Mouse (Mus musculus): ENCODE results near the gene Gm20388. TPM values are rescaled to one million over a fixed set of nuclear protein-coding genes. Genes with fewer than 3 reads are reported as not detected.

Gm20388 gene
- polyA plus RNA-seq, 1 experiment from 2014 or later, result 7.4 TPM

DNA sequence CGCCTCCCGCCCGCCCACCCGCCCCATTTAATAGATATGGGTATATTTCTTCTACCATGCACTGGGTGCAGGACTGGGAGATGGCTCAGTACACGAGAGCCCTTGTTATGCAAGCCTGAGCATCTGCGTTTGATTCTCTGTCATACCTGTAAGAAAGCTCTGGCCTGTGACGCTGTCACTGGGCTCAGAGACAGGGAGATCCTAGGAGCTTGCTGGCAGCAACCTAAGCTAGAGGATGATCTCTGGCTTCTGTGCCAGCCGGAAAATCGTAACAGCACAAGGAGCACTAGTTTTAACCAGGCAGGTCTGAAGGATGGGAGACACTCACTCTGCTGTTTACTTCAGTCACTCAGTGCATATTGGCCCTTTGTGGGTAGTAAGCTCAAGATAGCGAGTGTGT lies 33.0 kb downstream of the Gm20388 start:
- peaks cover 19% of the 10 kb centered on the region for H3K36me3 ChIP-seq (ENCODE audit: control insufficient read depth, insufficient read depth, low read length)
- H3K9ac ChIP-seq (ENCODE audit: low read length), result no peak overlapping the region
- no peaks in the 10 kb centered on the region for H3K9me3 ChIP-seq (replicated peaks; ENCODE audit: control insufficient read depth, low read length)
- no peaks in the 10 kb centered on the region for H3K4me1 ChIP-seq (ENCODE audit: control insufficient read depth, insufficient read depth, low read length)
- ATAC-seq (ENCODE audit: insufficient read depth, low FRiP score), result no peak
- no peak overlapping the region for H3K4me2 ChIP-seq (ENCODE audit: low read depth, low read length)
- H3K27ac ChIP-seq (ENCODE audit: low read length), result no peak overlapping the region
- 88% methylated on average over 10 of the region's 10 CpGs for WGBS
- no peak overlapping the region for H3K4me3 ChIP-seq (replicated peaks; ENCODE audit: low read length)
- no peaks in the 10 kb centered on the region for H3K27me3 ChIP-seq (ENCODE audit: control insufficient read depth, insufficient read depth, low read length)

DNA sequence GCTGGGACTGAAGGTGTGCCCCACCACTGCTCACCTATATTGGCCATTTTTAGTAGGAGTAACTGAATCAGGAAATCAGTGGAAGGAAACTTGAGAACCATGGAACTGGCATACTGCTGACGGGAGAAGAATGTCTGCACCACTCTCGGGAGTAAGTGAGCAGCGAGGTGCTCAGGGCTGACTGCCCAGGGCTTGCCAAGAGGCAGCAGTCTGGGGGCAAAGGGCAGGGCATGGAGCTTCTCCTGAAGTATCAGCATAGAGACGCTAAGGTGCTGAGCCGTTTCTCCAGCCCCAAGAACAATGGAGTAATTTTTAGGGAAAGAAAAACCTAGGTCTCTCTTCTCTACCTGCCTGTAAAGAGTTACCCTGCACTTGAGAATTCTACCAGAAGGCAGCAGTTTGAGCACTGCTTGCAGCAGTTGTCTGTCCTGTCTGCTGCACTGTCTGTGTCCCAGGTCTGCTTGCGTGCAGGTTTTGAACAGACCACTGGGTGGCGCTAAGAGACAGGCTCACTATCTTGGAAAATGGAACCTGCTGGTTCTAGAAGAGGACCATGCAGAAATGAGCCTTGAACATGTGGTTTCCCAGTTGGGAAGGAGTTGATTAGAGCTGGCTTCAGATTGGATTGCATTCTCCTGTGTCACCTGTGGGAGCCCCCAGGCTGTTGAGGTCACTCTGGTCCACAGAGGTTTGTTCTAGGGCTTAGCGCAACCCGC lies 33.6 kb downstream of the Gm20388 start:
- 62% methylated on average over 9 of the region's 9 CpGs for WGBS
- Histone ChIP-seq H3K9ac (ENCODE audit: low read length) (no peak overlapping the region), H3K4me2 (ENCODE audit: low read depth, low read length) (no peak overlapping the region), H3K4me1 (ENCODE audit: control insufficient read depth, insufficient read depth, low read length) (no peaks in the 10 kb centered on the region), H3K27me3 (ENCODE audit: control insufficient read depth, insufficient read depth, low read length) (no peaks in the 10 kb centered on the region), H3K27ac (ENCODE audit: low read length) (no peak overlapping the region), H3K36me3 (ENCODE audit: control insufficient read depth, insufficient read depth, low read length) (peaks cover 23% of the 10 kb centered on the region), H3K9me3 (replicated peaks; ENCODE audit: control insufficient read depth, low read length) (no peaks in the 10 kb centered on the region), H3K4me3 (replicated peaks; ENCODE audit: low read length) (no peak overlapping the region)
- peak; percentile 59; the same call in 1 of the 2 replicates for ATAC-seq (ENCODE audit: insufficient read depth, low FRiP score)

GRCm38 (mm10) chr8:119946326-119946865 lies 35.8 kb downstream of the Gm20388 start:
- no peak overlapping the region for H3K4me3 ChIP-seq (replicated peaks; ENCODE audit: low read length)
- no peak for ATAC-seq (ENCODE audit: insufficient read depth, low FRiP score)
- no peak overlapping the region for H3K9ac ChIP-seq (ENCODE audit: low read length)
- H3K9me3 ChIP-seq (replicated peaks; ENCODE audit: control insufficient read depth, low read length), result no peaks in the 10 kb centered on the region
- H3K4me2 ChIP-seq (ENCODE audit: low read depth, low read length), result no peak overlapping the region
- no peaks in the 10 kb centered on the region for H3K27me3 ChIP-seq (ENCODE audit: control insufficient read depth, insufficient read depth, low read length)
- WGBS, result 80% methylated on average over 8 of the region's 8 CpGs
- H3K36me3 ChIP-seq (ENCODE audit: control insufficient read depth, insufficient read depth, low read length), result peaks cover 30% of the 10 kb centered on the region
- no peaks in the 10 kb centered on the region for H3K4me1 ChIP-seq (ENCODE audit: control insufficient read depth, insufficient read depth, low read length)
- H3K27ac ChIP-seq (ENCODE audit: low read length), result no peak overlapping the region

DNA sequence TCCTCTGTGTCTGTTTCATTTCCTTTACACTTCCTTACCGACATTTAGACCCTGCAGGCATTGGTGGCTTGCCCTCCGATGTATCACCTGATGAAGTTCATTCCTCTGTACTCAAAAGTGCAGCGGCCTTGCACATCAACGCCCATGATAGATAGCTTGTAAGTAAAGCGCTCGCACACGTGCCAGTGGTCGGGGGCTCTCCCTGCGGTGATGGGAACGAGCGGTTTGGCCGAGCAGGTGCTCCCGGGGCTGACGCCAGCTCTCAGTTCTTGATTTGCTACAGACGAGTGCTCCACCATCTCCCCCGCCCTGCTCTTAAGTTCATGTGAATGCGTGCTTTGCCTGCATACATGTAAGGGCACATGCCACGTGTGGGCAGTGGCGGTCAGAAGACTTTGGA lies 37.0 kb downstream of the Gm20388 start:
- peaks cover 21% of the 10 kb centered on the region; the same call in 1 of the 2 replicates for H3K36me3 ChIP-seq (ENCODE audit: control insufficient read depth, insufficient read depth, low read length)
- WGBS, result 80% methylated on average over 19 of the region's 19 CpGs

DNA sequence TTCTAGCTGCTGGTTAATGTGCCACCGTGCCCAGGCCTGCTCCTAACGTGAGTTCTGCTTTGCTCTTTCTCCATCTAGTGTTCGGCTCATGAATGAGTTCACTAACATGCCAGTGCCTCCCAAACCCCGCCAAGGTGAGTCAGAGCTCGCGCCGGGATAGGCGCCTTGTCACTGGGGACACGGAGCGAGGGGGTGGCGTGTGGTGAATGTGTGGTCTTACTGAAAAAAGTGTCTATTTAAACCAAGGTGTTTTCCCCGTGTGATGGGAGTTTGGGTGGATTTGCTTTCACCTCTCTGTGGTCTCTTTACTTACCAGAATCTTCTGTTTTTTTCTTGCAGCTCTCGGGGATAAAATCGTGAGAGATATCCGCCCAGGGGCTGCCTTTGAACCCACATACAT lies 37.7 kb downstream of the Gm20388 start:
- Histone ChIP-seq H3K4me3 (replicated peaks; ENCODE audit: low read length) (no peak overlapping the region), H3K27me3 (ENCODE audit: control insufficient read depth, insufficient read depth, low read length) (no peaks in the 10 kb centered on the region), H3K27ac (ENCODE audit: low read length) (no peak overlapping the region), H3K9ac (ENCODE audit: low read length) (no peak overlapping the region), H3K4me1 (ENCODE audit: control insufficient read depth, insufficient read depth, low read length) (no peaks in the 10 kb centered on the region), H3K4me2 (ENCODE audit: low read depth, low read length) (no peak overlapping the region), H3K36me3 (ENCODE audit: control insufficient read depth, insufficient read depth, low read length) (peaks cover 16% of the 10 kb centered on the region; the same call in 1 of the 2 replicates), H3K9me3 (replicated peaks; ENCODE audit: control insufficient read depth, low read length) (no peaks in the 10 kb centered on the region)
- ATAC-seq (ENCODE audit: insufficient read depth, low FRiP score), result no peak
- 80% methylated on average over 15 of the region's 15 CpGs for WGBS

More for the DNA sequence above, 37.0 kb downstream of the Gm20388 start:
- Histone ChIP-seq H3K9ac (ENCODE audit: low read length) (no peak overlapping the region), H3K9me3 (replicated peaks; ENCODE audit: control insufficient read depth, low read length) (no peaks in the 10 kb centered on the region), H3K4me2 (ENCODE audit: low read depth, low read length) (no peak overlapping the region), H3K27ac (ENCODE audit: low read length) (no peak overlapping the region), H3K4me3 (replicated peaks; ENCODE audit: low read length) (no peak overlapping the region), H3K27me3 (ENCODE audit: control insufficient read depth, insufficient read depth, low read length) (no peaks in the 10 kb centered on the region), H3K4me1 (ENCODE audit: control insufficient read depth, insufficient read depth, low read length) (no peaks in the 10 kb centered on the region)
- ATAC-seq (ENCODE audit: insufficient read depth, low FRiP score), result no peak

GRCm38 (mm10) chr8:119952282-119952681 lies 41.6 kb downstream of the Gm20388 start:
- no peak for ATAC-seq (ENCODE audit: insufficient read depth, low FRiP score)
- Histone ChIP-seq H3K36me3 (ENCODE audit: control insufficient read depth, insufficient read depth, low read length) (peaks cover 16% of the 10 kb centered on the region), H3K4me3 (replicated peaks; ENCODE audit: low read length) (no peak overlapping the region), H3K4me1 (ENCODE audit: control insufficient read depth, insufficient read depth, low read length) (no peaks in the 10 kb centered on the region), H3K27me3 (ENCODE audit: control insufficient read depth, insufficient read depth, low read length) (no peaks in the 10 kb centered on the region), H3K27ac (ENCODE audit: low read length) (no peak overlapping the region), H3K9me3 (replicated peaks; ENCODE audit: control insufficient read depth, low read length) (no peaks in the 10 kb centered on the region), H3K4me2 (ENCODE audit: low read depth, low read length) (no peak overlapping the region), H3K9ac (ENCODE audit: low read length) (no peak overlapping the region)
- 81% methylated on average over 7 of the region's 7 CpGs for WGBS

- no peak overlapping the region for H3K9ac ChIP-seq (ENCODE audit: low read length)
- H3K27ac ChIP-seq (ENCODE audit: low read length), result no peak overlapping the region
- no peaks in the 10 kb centered on the region for H3K4me1 ChIP-seq (ENCODE audit: control insufficient read depth, insufficient read depth, low read length)
- ATAC-seq (ENCODE audit: insufficient read depth, low FRiP score), result no peak
- H3K36me3 ChIP-seq (ENCODE audit: control insufficient read depth, insufficient read depth, low read length), result peaks cover 16% of the 10 kb centered on the region
- no peaks in the 10 kb centered on the region for H3K9me3 ChIP-seq (replicated peaks; ENCODE audit: control insufficient read depth, low read length)
- 87% methylated on average over 5 of the region's 5 CpGs for WGBS
- no peak overlapping the region for H3K4me3 ChIP-seq (replicated peaks; ENCODE audit: low read length)
- no peaks in the 10 kb centered on the region for H3K27me3 ChIP-seq (ENCODE audit: control insufficient read depth, insufficient read depth, low read length)
- H3K4me2 ChIP-seq (ENCODE audit: low read depth, low read length), result no peak overlapping the region
Observed at GRCm38 (mm10) chr8:119952747-119953146, 42.1 kb downstream of the Gm20388 start.

- Histone ChIP-seq H3K9me3 (replicated peaks; ENCODE audit: control insufficient read depth, low read length) (no peaks in the 10 kb centered on the region), H3K27me3 (ENCODE audit: control insufficient read depth, insufficient read depth, low read length) (no peaks in the 10 kb centered on the region), H3K36me3 (ENCODE audit: control insufficient read depth, insufficient read depth, low read length) (peaks cover 8% of the 10 kb centered on the region), H3K4me2 (ENCODE audit: low read depth, low read length) (no peak overlapping the region), H3K27ac (ENCODE audit: low read length) (no peak overlapping the region), H3K4me3 (replicated peaks; ENCODE audit: low read length) (no peak overlapping the region), H3K9ac (ENCODE audit: low read length) (no peak overlapping the region), H3K4me1 (ENCODE audit: control insufficient read depth, insufficient read depth, low read length) (0 out of 2 replicates have a peak, but pooled peaks cover under 1% of the 10 kb centered on the region)
- 87% methylated on average over 8 of the region's 8 CpGs for WGBS
- ATAC-seq (ENCODE audit: insufficient read depth, low FRiP score), result no peak
Observed at GRCm38 (mm10) chr8:119955333-119955732, 44.7 kb downstream of the Gm20388 start.

GRCm38 (mm10) chr8:119958076-119958475 lies 47.4 kb downstream of the Gm20388 start:
- H3K9ac ChIP-seq (ENCODE audit: low read length), result no peak overlapping the region
- no peak overlapping the region for H3K4me3 ChIP-seq (replicated peaks; ENCODE audit: low read length)
- H3K4me2 ChIP-seq (ENCODE audit: low read depth, low read length), result no peak overlapping the region
- no peaks in the 10 kb centered on the region for H3K9me3 ChIP-seq (replicated peaks; ENCODE audit: control insufficient read depth, low read length)
- 93% methylated on average over 10 of the region's 10 CpGs for WGBS
- H3K36me3 ChIP-seq (ENCODE audit: control insufficient read depth, insufficient read depth, low read length), result no peaks in the 10 kb centered on the region; the same call in none of the 2 replicates
- no peak overlapping the region for H3K27ac ChIP-seq (ENCODE audit: low read length)
- H3K4me1 ChIP-seq (ENCODE audit: control insufficient read depth, insufficient read depth, low read length), result peaks cover 3% of the 10 kb centered on the region; the same call in 1 of the 2 replicates
- ATAC-seq (ENCODE audit: insufficient read depth, low FRiP score), result no peak
- H3K27me3 ChIP-seq (ENCODE audit: control insufficient read depth, insufficient read depth, low read length), result no peaks in the 10 kb centered on the region
